Mouse (Mus musculus) ovary, postnatal 10 days (tissue): ENCODE measurements at regions not wholly inside any gene's neighbourhood (a gene's known extent, or its start where the extent isn't known, plus 50 kb on each side); places are given as distances from the start of the nearest gene placed in this dataset.

Experiments
- DNase-seq: peaks from one replicate; pipeline ENCODE4 v3.0.0; 2022; ENCODE audit warnings: low spot score

DNA sequence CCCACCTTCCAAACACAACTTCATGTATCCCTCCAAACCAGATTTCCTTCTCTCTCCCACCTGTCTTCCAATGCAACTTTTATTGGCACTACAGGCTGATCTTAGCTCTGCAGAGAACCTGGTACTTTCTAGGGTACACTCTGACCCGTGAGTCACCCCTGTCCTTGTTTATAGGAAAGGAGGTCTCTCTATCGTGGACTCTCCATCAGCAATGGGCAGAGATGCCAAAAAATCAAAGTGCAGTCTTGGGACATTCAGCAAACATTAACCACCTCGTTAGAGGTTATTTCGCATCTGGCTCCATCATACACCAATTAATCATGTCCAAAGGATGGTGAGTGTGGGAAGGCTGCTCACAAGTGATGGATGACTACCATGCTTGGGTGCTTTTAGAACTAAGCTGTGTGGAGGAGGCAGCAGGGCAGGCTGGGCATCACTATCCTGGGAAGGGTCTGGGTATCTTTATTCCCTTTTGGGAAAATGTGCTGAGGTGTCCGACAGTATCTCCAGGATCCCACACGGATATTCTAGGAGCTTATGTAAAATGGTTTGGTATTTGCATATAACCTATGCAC lies 214.0 kb upstream of the Dynlrb2 start:
- no peak for DNase-seq

- no peak for DNase-seq
These were observed 215.5 kb upstream of the Dynlrb2 start for GRCm38 (mm10) chr8:116289237-116289636.

- DNase-seq: no peak
These were observed 220.8 kb upstream of the Dynlrb2 start for GRCm38 (mm10) chr8:116283990-116284389.

- DNase-seq: no peak
These were observed 222.4 kb upstream of the Dynlrb2 start for GRCm38 (mm10) chr8:116282341-116282740.

GRCm38 (mm10) chr8:116275014-116275413 lies 229.8 kb upstream of the Dynlrb2 start:
- no peak for DNase-seq

GRCm38 (mm10) chr8:116271238-116271637 lies 233.5 kb upstream of the Dynlrb2 start:
- no peak for DNase-seq

DNA sequence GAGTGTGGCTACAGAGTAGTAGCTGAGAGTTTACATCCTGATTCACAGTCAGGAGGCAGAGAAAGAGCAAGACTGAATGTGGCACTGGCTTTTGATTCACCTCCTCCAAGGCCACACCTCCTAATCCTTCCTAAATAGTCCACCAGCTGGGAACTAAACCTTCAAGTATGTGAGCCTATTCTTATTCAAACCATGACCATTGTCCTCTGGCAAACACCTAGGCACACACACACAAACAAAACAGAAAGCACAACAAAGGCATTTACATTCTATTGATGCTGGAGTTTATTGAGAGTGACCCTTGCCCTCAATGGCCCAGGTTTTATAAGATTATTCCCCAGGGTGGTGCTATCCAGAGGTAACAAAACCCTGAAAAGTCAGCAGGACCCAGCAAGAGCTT lies 235.4 kb upstream of the Dynlrb2 start:
- DNase-seq: no peak

- no peak for DNase-seq
These were observed 236.1 kb upstream of the Dynlrb2 start for GRCm38 (mm10) chr8:116268685-116269084.

- DNase-seq: no peak
These were observed 236.6 kb upstream of the Dynlrb2 start for GRCm38 (mm10) chr8:116268161-116268560.

GRCm38 (mm10) chr8:116267021-116267420 lies 237.8 kb upstream of the Dynlrb2 start:
- DNase-seq: no peak

DNA sequence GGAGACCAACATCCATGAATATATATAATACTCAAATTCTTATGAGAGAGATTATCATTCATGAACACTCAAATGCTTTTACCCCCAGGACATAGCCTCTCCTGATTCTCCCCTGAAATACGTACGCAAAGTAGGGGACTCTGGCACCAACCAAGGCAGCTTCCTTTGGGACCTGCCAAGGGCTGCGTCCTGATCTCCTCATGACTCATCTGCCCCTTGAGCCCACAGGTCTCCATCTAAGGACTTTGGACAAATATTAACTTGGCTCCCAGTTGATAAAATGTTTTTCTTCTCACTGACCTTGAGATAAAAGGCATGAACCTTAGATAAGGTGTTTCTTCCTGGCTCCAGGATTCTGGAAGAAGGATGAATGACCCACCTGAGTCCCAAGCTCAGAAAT lies 239.2 kb upstream of the Dynlrb2 start:
- no peak for DNase-seq

- DNase-seq: no peak
These were observed 240.7 kb upstream of the Dynlrb2 start for GRCm38 (mm10) chr8:116264078-116264477.

GRCm38 (mm10) chr8:116261286-116261685 lies 243.5 kb upstream of the Dynlrb2 start:
- no peak for DNase-seq

DNA sequence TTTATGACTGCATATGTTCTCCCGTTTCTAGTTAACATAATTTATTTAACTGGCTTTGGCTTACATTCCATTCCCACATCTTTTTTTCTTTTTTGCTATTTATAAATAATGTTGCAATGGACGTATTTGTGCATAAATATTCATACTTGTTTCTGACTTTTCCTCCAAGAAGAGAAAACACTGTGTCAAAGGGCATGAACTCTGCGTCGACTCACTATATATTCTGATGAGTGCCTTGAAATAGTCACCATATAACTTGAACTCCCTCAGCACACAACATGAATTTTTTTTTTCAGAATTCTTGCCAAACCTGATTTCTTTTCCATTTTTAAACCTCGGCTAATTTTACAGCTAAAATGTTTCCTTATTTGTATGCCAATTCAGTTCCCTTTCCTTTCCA lies 249.4 kb upstream of the Dynlrb2 start:
- no peak for DNase-seq

DNA sequence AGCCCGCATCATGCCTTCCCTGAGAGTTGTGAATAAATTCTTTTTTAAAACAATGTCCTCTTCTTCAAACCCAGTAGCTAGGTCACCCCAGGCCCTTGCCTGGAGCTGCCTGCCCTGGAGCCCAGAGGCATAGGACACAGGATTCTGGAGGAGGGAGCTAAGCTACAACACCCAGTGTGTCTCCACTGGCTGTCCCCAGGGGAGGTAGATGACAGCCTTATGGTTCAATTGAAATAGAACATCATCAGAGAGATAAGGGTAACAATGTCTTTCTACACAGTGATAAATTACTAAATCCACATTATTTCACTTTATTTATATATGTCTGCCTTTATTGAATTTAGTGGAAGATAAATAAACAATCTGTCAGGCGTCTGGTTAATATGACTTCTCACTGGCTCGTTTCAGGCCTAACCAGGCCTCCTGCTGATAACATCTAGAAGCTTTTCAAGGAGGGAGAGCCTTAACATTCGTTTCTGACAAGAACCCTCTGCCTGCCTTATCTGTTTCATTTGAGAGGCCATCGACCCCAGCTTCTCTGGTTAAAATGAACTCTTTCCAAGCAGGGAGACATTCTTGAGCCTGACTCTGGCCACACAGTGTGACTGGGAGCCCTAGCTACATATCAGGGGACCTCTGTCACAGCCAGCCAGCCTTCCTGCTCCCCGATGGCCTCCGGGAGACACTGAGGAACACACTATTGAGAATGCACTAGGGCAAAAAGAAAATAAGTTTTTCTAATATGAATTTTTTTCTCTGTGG lies 252.1 kb upstream of the Dynlrb2 start:
- DNase-seq: no peak

DNA sequence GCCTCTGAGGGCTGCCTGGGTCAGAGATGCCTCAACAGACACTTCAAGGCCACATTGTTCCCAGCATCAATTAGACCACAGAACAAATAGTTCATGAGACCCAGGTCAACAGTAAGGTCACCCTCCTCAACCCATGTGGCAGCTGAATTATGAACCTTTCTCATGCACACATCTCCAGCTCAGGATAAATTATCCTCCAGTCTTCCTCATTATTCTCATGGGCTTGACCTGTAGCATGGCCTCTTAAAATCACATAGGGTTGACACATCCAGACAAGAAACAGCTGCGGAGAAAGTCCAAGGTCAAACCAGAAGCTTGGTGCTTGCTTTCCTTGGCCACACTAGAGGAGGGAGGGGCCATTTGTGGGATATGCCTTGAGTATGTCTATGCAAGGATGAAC lies 256.4 kb upstream of the Dynlrb2 start:
- no peak for DNase-seq

- DNase-seq: no peak
These were observed 261.3 kb upstream of the Dynlrb2 start for GRCm38 (mm10) chr8:116243493-116243892.

DNA sequence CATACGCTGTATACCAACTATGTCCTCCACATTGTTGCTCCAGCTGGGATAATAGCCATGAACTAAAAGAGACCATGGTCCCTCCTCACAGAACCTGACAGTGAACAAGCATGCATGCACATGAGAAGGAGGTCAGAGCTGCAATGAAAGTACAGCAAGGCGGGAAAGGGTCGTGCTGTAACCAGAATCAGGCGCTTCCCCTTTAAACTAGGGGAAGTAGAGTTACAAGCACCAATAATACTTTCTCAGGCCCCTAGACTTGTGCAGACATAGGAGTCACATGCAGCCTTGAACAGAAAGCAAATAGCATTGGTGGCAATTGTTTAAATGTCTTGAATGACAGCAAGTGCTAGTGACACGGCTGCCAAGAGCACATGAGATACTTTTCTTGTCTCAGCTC lies 261.8 kb upstream of the Dynlrb2 start:
- no peak for DNase-seq

GRCm38 (mm10) chr8:116241987-116242242 lies 262.9 kb upstream of the Dynlrb2 start:
- no peak for DNase-seq

- no peak for DNase-seq
These were observed 263.4 kb upstream of the Dynlrb2 start for GRCm38 (mm10) chr8:116241146-116241986.

DNA sequence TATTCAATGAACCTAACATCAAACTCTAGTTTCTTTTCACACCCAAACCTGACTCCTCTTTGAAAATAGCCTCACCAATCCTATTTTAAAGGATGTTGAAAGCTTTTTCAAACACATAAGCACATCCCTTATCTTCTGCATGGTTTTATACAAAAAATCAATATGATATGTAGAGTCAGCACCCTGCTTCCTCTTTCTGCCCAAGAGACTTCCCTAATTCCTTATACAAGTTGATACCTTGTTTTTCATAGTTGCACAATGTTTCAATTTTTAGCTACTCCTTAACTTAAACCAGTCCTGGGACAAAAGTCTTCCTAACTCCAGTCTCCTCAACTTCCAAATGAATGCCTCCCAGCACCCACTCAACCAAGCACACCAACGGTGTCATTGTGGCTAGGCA lies 266.1 kb upstream of the Dynlrb2 start:
- DNase-seq: no peak

DNA sequence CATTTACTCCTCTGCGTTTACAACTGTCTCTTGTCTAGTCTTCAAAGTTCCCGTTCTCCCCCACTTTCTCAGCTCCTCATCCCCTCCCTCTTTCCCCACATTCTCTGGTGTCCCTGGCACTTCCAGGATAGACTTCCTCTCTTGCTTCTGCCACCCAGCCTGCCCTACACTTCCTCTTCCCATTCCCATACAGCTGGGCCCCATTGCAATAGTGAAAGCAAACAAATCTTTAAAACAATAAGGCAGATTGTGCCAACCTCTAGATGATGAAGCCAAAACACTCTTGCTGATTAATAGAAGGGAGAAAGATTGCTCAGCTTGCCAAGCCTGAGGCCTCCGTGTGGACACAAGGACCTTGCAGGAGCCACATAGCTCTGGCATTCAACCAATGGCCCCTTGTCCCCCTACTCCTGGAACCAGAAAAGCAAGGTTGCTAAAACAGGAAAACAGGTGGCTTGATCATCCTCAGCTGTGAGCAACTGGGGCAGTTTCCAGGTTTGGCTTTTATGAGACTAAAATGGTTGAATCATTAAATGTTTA lies 267.1 kb upstream of the Dynlrb2 start:
- no peak for DNase-seq

DNA sequence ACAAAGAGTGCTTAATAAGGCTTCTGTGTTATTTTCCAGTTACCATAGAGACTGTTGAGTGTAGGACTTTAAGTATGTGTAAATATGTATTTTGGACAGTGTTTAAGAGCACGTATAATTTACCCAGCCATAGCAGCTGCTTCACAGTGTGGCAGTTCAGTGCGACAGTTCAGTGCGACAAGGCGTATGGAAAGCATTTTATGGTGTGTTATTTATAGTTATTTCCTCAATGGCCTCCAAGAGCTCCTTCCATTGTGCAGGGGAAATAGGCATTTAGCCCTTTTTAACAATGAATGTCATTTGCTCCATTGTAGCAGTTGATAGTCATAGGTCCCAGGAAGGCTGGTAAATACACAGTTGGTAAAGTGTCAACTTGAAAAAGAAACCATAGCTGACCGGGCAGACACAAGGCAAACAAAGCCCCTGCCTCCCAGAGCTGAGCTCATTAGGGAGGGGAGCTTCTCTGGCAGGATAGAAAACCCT lies 275.1 kb upstream of the Dynlrb2 start:
- DNase-seq: no peak
